Mouse (Mus musculus) limb, embryonic 14.5 days (tissue): ENCODE data around the gene Sox5. TPM values are rescaled to one million over a fixed set of nuclear protein-coding genes. Genes with fewer than 3 reads are reported as not detected.

ENCODE experiments used
- ATAC-seq: fragments of 200-750 bp; cut with Nextera tagmentation; 2 replicates; pipeline ENCODE4 v1.8.0; 2017; ENCODE audit warnings: low read depth, moderate number of reproducible peaks, moderate TSS enrichment; ENCODE audit not compliant: low FRiP score
- DNase-seq: peaks from one replicate; pipeline ENCODE4 v3.0.0-alpha.2; 2015; ENCODE audit warnings: low spot score
- H3K27ac ChIP-seq: fragments of 300-500 bp; sonication (generic); replicated peaks from 2 replicates; pipeline ENCODE4 v1.5.1; 2014; ENCODE audit warnings: low read depth, mild to moderate bottlenecking, low read length, moderate library complexity, mixed read lengths
- H3K27me3 ChIP-seq: fragments of 300-500 bp; sonication (generic); 2 replicates; pipeline ENCODE4 v1.6.1; 2014; ENCODE audit warnings: low read length, mixed read lengths; ENCODE audit not compliant: control insufficient read depth, insufficient read depth
- H3K36me3 ChIP-seq: fragments of 300-500 bp; sonication (generic); 2 replicates; pipeline ENCODE4 v1.6.1; 2014; ENCODE audit warnings: mild to moderate bottlenecking, low read length, moderate library complexity, mixed read lengths; ENCODE audit not compliant: control insufficient read depth, insufficient read depth
- H3K4me1 ChIP-seq: fragments of 300-500 bp; sonication (generic); 2 replicates; pipeline ENCODE4 v1.6.1; 2014; ENCODE audit warnings: antibody characterized with exemption, low read length, mixed read lengths; ENCODE audit not compliant: control insufficient read depth, insufficient read depth
- H3K4me2 ChIP-seq: fragments of 300-500 bp; sonication (generic); replicated peaks from 2 replicates; pipeline ENCODE4 v1.6.1; 2014; ENCODE audit warnings: low read depth, mild to moderate bottlenecking, low read length, moderate library complexity; ENCODE audit not compliant: severe bottlenecking
- H3K4me3 ChIP-seq: fragments of 300-500 bp; sonication (generic); replicated peaks from 2 replicates; pipeline ENCODE4 v1.5.1; 2014; ENCODE audit warnings: low read length
- H3K9ac ChIP-seq: fragments of 300-500 bp; sonication (generic); 2 replicates; pipeline ENCODE4 v1.6.1; 2014; ENCODE audit warnings: mild to moderate bottlenecking, low read depth, low read length, moderate library complexity; ENCODE audit not compliant: severe bottlenecking
- H3K9me3 ChIP-seq: fragments of 300-500 bp; sonication (generic); 2 replicates; pipeline ENCODE4 v1.6.1; 2016; ENCODE audit warnings: low read length; ENCODE audit not compliant: control insufficient read depth
- POLR2A ChIP-seq: fragments of 200-500 bp; IDR thresholded peaks from 2 replicates; pipeline ENCODE4 v1.8.0; 2012; ENCODE audit warnings: inconsistent platforms, mild to moderate bottlenecking, moderate library complexity, borderline replicate concordance; ENCODE audit not compliant: insufficient read depth, insufficient read length; ENCODE audit errors: extremely low read depth
- WGBS: fragments of 180-500 bp; shearing (Covaris S2); extraction: QIAGEN DNeasy Blood & Tissue Kit; methylation state at CpG from one replicate; pipeline ENCODE4 v1.1.7; 2014; 5-methylcytosine and 5-hydroxymethylcytosine counted together
- polyA plus RNA-seq, 2 experiments: library from polyadenylated mRNA; depleted of rRNA in 1 of 2; stranded (reverse) in 1 of 2; unstranded in 1 of 2; fragments of >200 nt; fragmentation: Nextera tagmentation in 1 of 2; extraction: Ambion mirVana in 1 of 2; gene quantifications; 2 replicates each; pipeline versions ENCODE4 v1.2.1 to v1.2.3; 2012 to 2014

The Sox5 gene
- polyA plus RNA-seq, 2 experiments, result 20.6 to 32.8 TPM

DNA sequence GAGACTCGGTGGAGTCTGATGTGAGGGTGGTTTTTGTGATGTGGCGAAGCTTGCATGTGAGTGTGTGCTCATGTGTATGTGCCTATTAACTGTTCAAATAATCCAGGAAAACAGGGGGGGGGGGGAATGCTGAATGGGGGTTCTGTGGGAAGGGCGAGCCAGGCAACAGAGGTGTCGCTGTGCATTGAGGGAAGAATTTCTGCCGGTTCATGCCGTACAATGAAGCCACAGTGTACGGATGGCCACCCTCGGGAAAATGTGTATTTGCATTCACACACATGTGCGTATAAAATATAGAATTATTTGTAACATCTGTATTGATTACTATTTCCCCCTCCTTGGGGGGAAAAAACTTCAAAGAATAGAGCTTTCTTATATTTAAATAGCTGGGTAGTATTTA, 699.5 kb downstream of the Sox5 start:
- Histone ChIP-seq H3K4me1 (no peaks in the 10 kb centered on the region), H3K4me2 (no peak overlapping the region), H3K27ac (no peak overlapping the region), H3K9me3 (no peaks in the 10 kb centered on the region), H3K9ac (no peak overlapping the region), H3K4me3 (no peak overlapping the region), H3K27me3 (no peaks in the 10 kb centered on the region), H3K36me3 (no peaks in the 10 kb centered on the region)
- 62% methylated on average over 9 of the region's 9 CpGs for WGBS
- DNase-seq (no peak), ATAC-seq (peak; percentile 53; the same call in 1 of the 2 replicates)
- TF ChIP-seq POLR2A, result no peak

DNA sequence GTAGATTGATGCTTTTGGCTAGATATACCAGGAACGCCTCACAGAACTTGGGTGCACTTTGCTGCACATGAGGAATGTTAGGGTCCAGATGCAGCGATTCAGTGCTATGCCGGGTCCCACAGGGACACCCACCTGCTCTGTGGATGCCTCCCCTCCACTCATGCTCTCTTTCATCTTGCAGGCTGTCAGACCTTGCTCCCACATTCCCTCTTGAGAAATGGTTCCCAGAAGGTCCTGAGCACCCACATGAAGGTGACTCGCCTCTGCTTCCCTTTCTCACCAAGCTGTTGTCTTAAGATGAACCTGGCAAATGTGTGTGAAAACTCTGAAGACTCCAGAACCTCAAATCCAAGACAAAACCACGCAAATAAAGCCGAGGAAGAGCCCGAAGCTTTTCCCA, 704.0 kb downstream of the Sox5 start:
- H3K36me3 ChIP-seq, result no peaks in the 10 kb centered on the region
- ATAC-seq, result no peak
- H3K4me1 ChIP-seq, result peaks cover 10% of the 10 kb centered on the region; the same call in 1 of the 2 replicates
- no peak for DNase-seq
- no peak overlapping the region for H3K4me3 ChIP-seq
- H3K9me3 ChIP-seq, result no peaks in the 10 kb centered on the region
- no peak overlapping the region for H3K9ac ChIP-seq
- WGBS, result 89% methylated on average over 7 of the region's 7 CpGs
- H3K27ac ChIP-seq, result no peak overlapping the region
- no peak overlapping the region for H3K4me2 ChIP-seq
- no peaks in the 10 kb centered on the region for H3K27me3 ChIP-seq
- no peak for TF ChIP-seq POLR2A

DNA sequence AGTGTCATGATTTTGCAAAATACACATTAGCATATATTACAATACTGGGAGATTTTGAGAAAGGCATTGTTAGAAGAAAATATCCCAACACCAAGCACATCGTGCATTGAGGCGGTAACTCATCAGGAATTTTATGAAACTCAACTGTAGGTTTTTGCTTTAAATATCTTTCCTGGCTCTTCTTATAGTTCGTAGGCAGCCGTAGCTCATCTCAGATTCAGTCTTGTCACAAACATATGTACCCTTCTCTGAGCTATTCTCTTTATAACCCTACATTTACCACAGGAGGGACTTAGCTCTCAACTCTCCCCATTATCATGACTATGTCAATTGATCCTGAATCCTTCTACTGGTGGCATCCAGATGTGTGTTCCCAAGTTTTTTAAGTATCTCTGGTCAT, 705.4 kb downstream of the Sox5 start:
- no peaks in the 10 kb centered on the region for H3K9me3 ChIP-seq
- H3K36me3 ChIP-seq, result no peaks in the 10 kb centered on the region
- H3K4me3 ChIP-seq, result no peak overlapping the region
- H3K9ac ChIP-seq, result no peak overlapping the region
- no peak for TF ChIP-seq POLR2A
- H3K4me2 ChIP-seq, result no peak overlapping the region
- ATAC-seq, result no peak
- WGBS, result 90% methylated on average over 4 of the region's 4 CpGs
- H3K4me1 ChIP-seq, result peaks cover 10% of the 10 kb centered on the region; the same call in 1 of the 2 replicates
- no peak for DNase-seq
- no peak overlapping the region for H3K27ac ChIP-seq
- H3K27me3 ChIP-seq, result no peaks in the 10 kb centered on the region

DNA sequence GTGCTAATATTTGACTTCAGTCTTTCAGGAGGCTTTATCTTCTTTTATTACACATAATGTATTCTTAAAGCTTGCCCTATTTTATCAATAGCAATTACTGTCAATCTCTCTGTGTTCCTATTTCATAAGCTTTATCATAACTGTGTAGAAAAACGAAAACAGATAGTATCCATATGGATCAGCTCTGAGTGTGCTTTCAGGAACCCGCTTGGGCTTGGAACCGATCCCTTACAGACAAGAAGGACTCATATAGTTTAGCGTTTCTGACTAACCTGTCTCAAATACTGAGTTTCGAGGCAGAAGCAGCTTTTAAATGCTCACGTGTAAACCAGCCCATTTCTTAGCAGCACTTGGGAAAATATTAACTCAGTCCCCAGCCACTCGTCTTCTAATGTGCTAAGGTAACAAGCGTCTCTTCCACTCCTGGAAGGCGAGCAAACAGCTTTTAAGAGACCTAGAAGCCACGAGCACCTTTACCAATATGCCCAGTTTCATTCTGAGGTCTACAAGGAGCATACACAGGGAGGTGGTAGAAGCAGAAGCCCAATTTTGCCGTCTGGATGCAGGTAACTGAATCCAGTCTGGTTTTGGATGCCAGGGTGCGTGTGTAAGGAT, 706.3 kb downstream of the Sox5 start:
- 63% methylated on average over 12 of the region's 12 CpGs for WGBS
- ATAC-seq, result no peak
- TF ChIP-seq POLR2A, result no peak
- no peaks in the 10 kb centered on the region for H3K36me3 ChIP-seq
- DNase-seq, result no peak
- H3K4me2 ChIP-seq, result peak overlapping the region; percentile 20; the same call in 1 of the 2 replicates
- H3K27ac ChIP-seq, result peak overlapping the region; percentile 65
- H3K9ac ChIP-seq, result no peak overlapping the region
- H3K9me3 ChIP-seq, result no peaks in the 10 kb centered on the region
- H3K27me3 ChIP-seq, result no peaks in the 10 kb centered on the region
- H3K4me1 ChIP-seq, result peaks cover 10% of the 10 kb centered on the region; the same call in 1 of the 2 replicates
- H3K4me3 ChIP-seq, result no peak overlapping the region

DNA sequence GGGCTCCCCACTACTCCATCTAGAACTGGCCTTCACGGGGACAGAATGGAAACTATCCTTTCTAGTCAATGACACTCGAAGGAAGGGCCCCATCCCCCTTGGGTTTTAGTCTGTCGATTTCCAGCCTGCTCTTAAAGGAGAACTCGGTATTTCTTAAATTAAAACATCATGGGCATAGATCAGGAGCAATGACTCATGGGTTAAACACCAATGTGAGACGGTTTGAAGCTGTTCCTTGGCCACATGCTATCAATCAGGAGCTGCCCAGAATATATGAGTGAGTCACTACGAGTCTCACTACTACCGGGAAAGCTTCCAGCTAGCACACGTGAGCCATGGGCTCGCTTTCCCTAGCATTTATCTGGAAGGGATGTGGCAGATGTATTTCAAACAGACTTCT, 707.0 kb downstream of the Sox5 start:
- WGBS, result 15% methylated on average over 9 of the region's 9 CpGs
- peak overlapping the region; percentile 65 for H3K27ac ChIP-seq
- no peak overlapping the region for H3K9ac ChIP-seq
- H3K9me3 ChIP-seq, result no peaks in the 10 kb centered on the region
- H3K36me3 ChIP-seq, result no peaks in the 10 kb centered on the region
- H3K4me3 ChIP-seq, result 0 out of 2 replicates have a peak overlapping the region, but pooled peaks have one; percentile 17
- peak; percentile 88 for DNase-seq
- no peaks in the 10 kb centered on the region for H3K27me3 ChIP-seq
- peak; percentile 89 for ATAC-seq
- no peak for TF ChIP-seq POLR2A
- H3K4me1 ChIP-seq, result peaks cover 10% of the 10 kb centered on the region; the same call in 1 of the 2 replicates
- peak overlapping the region; percentile 20; the same call in 1 of the 2 replicates for H3K4me2 ChIP-seq
